Mouse (Mus musculus) liver, postnatal 0 days (tissue): ENCODE data around the gene Cnot2. TPM values are rescaled to one million over a fixed set of nuclear protein-coding genes. Genes with fewer than 3 reads are reported as not detected.

ENCODE experiments used
- ATAC-seq: fragments of 200-750 bp; cut with Nextera tagmentation; 2 replicates; pipeline ENCODE4 v1.8.0; 2017; ENCODE audit warnings: mild to moderate bottlenecking, moderate library complexity
- DNase-seq: peaks from one replicate; pipeline ENCODE4 v3.0.0-alpha.2; 2016
- H3K27ac ChIP-seq: fragments of 300-500 bp; sonication (generic); 2 replicates; pipeline ENCODE4 v1.5.1; 2014; ENCODE audit warnings: antibody characterized with exemption, moderate library complexity, mild to moderate bottlenecking, low read depth
- H3K27me3 ChIP-seq: fragments of 300-500 bp; sonication (generic); 2 replicates; pipeline ENCODE4 v1.6.1; 2014; ENCODE audit warnings: low read length, control low read depth, mixed read lengths; ENCODE audit not compliant: insufficient read depth
- H3K36me3 ChIP-seq: fragments of 300-500 bp; sonication (generic); replicated peaks from 2 replicates; pipeline ENCODE4 v1.6.1; 2014; ENCODE audit warnings: mild to moderate bottlenecking, control low read depth, low read length, moderate library complexity, mixed read lengths; ENCODE audit not compliant: insufficient read depth
- H3K4me1 ChIP-seq: fragments of 300-500 bp; sonication (generic); 2 replicates; pipeline ENCODE4 v1.6.1; 2014; ENCODE audit warnings: antibody characterized with exemption, mild to moderate bottlenecking, control low read depth; ENCODE audit not compliant: insufficient read depth
- H3K4me2 ChIP-seq: fragments of 300-500 bp; sonication (generic); 2 replicates; pipeline ENCODE4 v1.6.1; 2014; ENCODE audit warnings: low read depth, mild to moderate bottlenecking, low read length, moderate library complexity, mixed read lengths
- H3K4me3 ChIP-seq: fragments of 300-500 bp; sonication (generic); 2 replicates; pipeline ENCODE4 v1.5.1; 2014; ENCODE audit warnings: low read depth, low read length
- H3K9ac ChIP-seq: fragments of 300-500 bp; sonication (generic); replicated peaks from 2 replicates; pipeline ENCODE4 v1.6.1; 2014; ENCODE audit warnings: mild to moderate bottlenecking, moderate library complexity
- H3K9me3 ChIP-seq: fragments of 300-500 bp; sonication (generic); 2 replicates; pipeline ENCODE4 v1.6.1; 2016; ENCODE audit warnings: mild to moderate bottlenecking, control low read depth, low read length, mixed read lengths
- CTCF ChIP-seq: sonication (generic); IDR thresholded peaks from 2 replicates; pipeline ENCODE4 v1.5.1; 2016; ENCODE audit warnings: antibody characterized with exemption, low read depth
- EP300 ChIP-seq: IDR thresholded peaks from 2 replicates; pipeline ENCODE4 v1.6.1; 2016; ENCODE audit warnings: antibody characterized with exemption, low read depth, mild to moderate bottlenecking
- WGBS: fragments of 180-500 bp; shearing (Covaris S2); extraction: QIAGEN DNeasy Blood & Tissue Kit; methylation state at CpG from one replicate; pipeline ENCODE4 v1.1.7; 2014; ENCODE audit not compliant: insufficient replicate concordance; 5-methylcytosine and 5-hydroxymethylcytosine counted together
- polyA plus RNA-seq: library from polyadenylated mRNA; unstranded; fragments of >200 nt; fragmentation: Nextera tagmentation; extraction: Ambion mirVana; gene quantifications from 2 replicates; pipeline ENCODE4 v1.2.1, GENCODE M21; 2015

Gene Cnot2
- polyA plus RNA-seq, 1 experiment from 2014 or later: 22.8 TPM

DNA sequence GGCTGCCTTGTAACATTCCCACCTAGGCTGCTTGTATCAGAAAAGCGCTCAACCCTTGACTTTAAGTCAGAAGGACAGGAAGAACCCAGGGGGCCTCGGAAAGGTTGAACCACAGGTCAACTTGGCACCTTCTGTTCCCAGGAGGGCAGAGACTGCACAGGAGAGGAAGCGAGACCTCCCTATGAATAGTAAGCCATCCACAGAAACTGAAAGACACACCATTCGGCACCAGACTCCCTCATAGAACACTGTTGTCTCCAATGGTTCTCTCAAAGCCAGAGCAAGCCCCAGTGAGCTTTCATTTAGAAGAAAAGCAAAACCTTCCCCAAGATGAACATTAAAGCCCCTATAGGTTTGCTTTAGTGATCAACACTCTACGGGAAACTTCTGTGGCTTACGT, 105.6 kb downstream of the Cnot2 start:
- TF ChIP-seq CTCF (no peak), EP300 (no peak)
- 58% methylated on average over 6 of the region's 6 CpGs for WGBS
- no peak for DNase-seq
- peaks cover 45% of the 10 kb centered on the region for H3K27me3 ChIP-seq
- H3K27ac ChIP-seq: no peak overlapping the region
- H3K4me3 ChIP-seq: no peak overlapping the region
- ATAC-seq: no peak
- H3K36me3 ChIP-seq: no peaks in the 10 kb centered on the region
- H3K9ac ChIP-seq: no peak overlapping the region
- H3K4me2 ChIP-seq: no peak overlapping the region
- 0 out of 2 replicates have a peak, but pooled peaks cover 4% of the 10 kb centered on the region for H3K9me3 ChIP-seq
- H3K4me1 ChIP-seq: peaks cover 8% of the 10 kb centered on the region; the same call in 1 of the 2 replicates

- Histone ChIP-seq H3K27ac (no peak within 1 kb of the TSS), H3K9me3 (0 out of 2 replicates have a peak, but pooled peaks cover 4% of the 10 kb centered on the region), H3K9ac (peak within 1 kb of the TSS; percentile 46), H3K27me3 (peaks cover 49% of the 10 kb centered on the region), H3K4me3 (peak within 1 kb of the TSS; percentile 56), H3K36me3 (no peaks in the 10 kb centered on the region), H3K4me2 (peak within 1 kb of the TSS; percentile 82), H3K4me1 (peaks cover 8% of the 10 kb centered on the region; the same call in 1 of the 2 replicates)
- TF ChIP-seq EP300 (no peak), CTCF (0 out of 2 replicates have a peak, but pooled peaks have one; percentile 12)
- DNase-seq (peak; percentile 27), ATAC-seq (peak; percentile 57)
- WGBS: 2% methylated on average over 57 of the region's 92 CpGs
Measured at GRCm38 (mm10) chr10:116473759-116474549, 107.4 kb downstream of the Cnot2 start, which contains the start of gene Kcnmb4. Gene Kcnmb4 (minus strand): TSS chr10:116473878.

DNA sequence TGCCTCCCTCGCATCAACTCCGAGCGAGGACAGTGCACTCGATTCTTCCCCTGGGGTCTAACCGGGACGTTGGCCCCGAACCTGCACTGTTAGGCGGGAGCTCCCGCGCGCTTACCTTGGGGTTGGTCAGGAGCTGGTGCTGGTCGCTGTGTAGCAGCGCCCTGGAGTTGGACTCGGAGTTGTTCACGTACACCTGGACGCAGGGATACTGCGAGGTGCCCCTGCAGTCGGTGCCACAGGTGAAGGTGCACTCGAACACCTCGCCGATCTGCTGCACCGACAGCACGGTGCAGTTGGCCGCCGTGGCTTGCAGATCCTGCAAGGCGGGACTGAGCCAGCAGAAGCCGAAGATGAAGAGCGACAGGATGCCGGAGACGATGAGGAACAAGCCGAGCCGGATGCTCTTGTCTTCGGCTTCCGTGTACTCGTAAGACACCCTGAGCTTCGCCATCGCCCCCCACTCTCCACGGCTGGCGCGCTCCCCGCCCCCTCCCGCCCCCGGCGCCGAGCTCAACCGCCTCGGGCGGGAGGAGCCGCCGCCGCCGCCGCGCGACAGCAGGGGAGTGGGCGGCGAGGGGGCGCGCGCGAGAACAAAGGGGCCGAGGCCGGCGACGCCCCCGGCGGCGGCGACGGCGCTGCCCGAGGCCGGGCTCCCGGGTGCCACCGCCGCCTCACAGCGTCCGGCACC, 108.1 kb downstream of the Cnot2 start:
- TF ChIP-seq CTCF (no peak), EP300 (no peak)
- peak; percentile 33 for DNase-seq
- Histone ChIP-seq H3K36me3 (no peaks in the 10 kb centered on the region), H3K4me3 (peak overlapping the region; percentile 56), H3K4me2 (peak overlapping the region; percentile 82), H3K9ac (no peak overlapping the region), H3K27ac (no peak overlapping the region), H3K4me1 (peaks cover 8% of the 10 kb centered on the region; the same call in 1 of the 2 replicates), H3K27me3 (peaks cover 49% of the 10 kb centered on the region), H3K9me3 (0 out of 2 replicates have a peak, but pooled peaks cover 4% of the 10 kb centered on the region)
- ATAC-seq: peak; percentile 19; the same call in 1 of the 2 replicates
- 2% methylated on average over 49 of the region's 78 CpGs for WGBS

- no peak overlapping the region for H3K27ac ChIP-seq
- H3K4me3 ChIP-seq: peak overlapping the region; percentile 56; the same call in 1 of the 2 replicates
- H3K9ac ChIP-seq: no peak overlapping the region
- WGBS: 6% methylated on average over 5 of the region's 5 CpGs
- H3K27me3 ChIP-seq: peaks cover 49% of the 10 kb centered on the region
- no peaks in the 10 kb centered on the region for H3K36me3 ChIP-seq
- 0 out of 2 replicates have a peak, but pooled peaks cover 4% of the 10 kb centered on the region for H3K9me3 ChIP-seq
- TF ChIP-seq EP300 (no peak), CTCF (no peak)
- H3K4me2 ChIP-seq: peak overlapping the region; percentile 82
- H3K4me1 ChIP-seq: peaks cover 8% of the 10 kb centered on the region; the same call in 1 of the 2 replicates
- ATAC-seq (no peak), DNase-seq (no peak)
Measured at GRCm38 (mm10) chr10:116472579-116472978, 108.7 kb downstream of the Cnot2 start.

GRCm38 (mm10) chr10:116470306-116470925, 110.9 kb downstream of the Cnot2 start:
- H3K9me3 ChIP-seq: no peaks in the 10 kb centered on the region
- no peak for ATAC-seq
- TF ChIP-seq EP300: no peak
- no peak for TF ChIP-seq CTCF
- WGBS: 84% methylated on average over 11 of the region's 11 CpGs
- no peak overlapping the region for H3K27ac ChIP-seq
- no peaks in the 10 kb centered on the region for H3K36me3 ChIP-seq
- DNase-seq: no peak
- no peak overlapping the region for H3K4me2 ChIP-seq
- H3K27me3 ChIP-seq: peaks cover 38% of the 10 kb centered on the region
- peaks cover 8% of the 10 kb centered on the region; the same call in 1 of the 2 replicates for H3K4me1 ChIP-seq
- no peak overlapping the region for H3K9ac ChIP-seq
- H3K4me3 ChIP-seq: no peak overlapping the region

GRCm38 (mm10) chr10:116468094-116468493, 113.2 kb downstream of the Cnot2 start:
- WGBS: 71% methylated on average over 5 of the region's 5 CpGs
- Histone ChIP-seq H3K27ac (no peak overlapping the region), H3K4me2 (no peak overlapping the region), H3K27me3 (peaks cover 19% of the 10 kb centered on the region), H3K9me3 (no peaks in the 10 kb centered on the region), H3K4me3 (no peak overlapping the region), H3K36me3 (no peaks in the 10 kb centered on the region), H3K4me1 (peaks cover 3% of the 10 kb centered on the region; the same call in 1 of the 2 replicates), H3K9ac (no peak overlapping the region)
- DNase-seq (no peak), ATAC-seq (no peak)
- no peak for TF ChIP-seq EP300
- no peak for TF ChIP-seq CTCF
